Mouse (Mus musculus) MN1 (cell line): ENCODE measurements around the gene U90926.

Source experiments
- DNase-seq: peaks from one replicate; pipeline ENCODE4 v3.0.0-alpha.2; 2016; ENCODE audit warnings: low spot score

The U90926 gene

GRCm38 (mm10) chr5:92218915-92219793, 3.9 kb upstream of the U90926 start:
- no peak for DNase-seq

DNA sequence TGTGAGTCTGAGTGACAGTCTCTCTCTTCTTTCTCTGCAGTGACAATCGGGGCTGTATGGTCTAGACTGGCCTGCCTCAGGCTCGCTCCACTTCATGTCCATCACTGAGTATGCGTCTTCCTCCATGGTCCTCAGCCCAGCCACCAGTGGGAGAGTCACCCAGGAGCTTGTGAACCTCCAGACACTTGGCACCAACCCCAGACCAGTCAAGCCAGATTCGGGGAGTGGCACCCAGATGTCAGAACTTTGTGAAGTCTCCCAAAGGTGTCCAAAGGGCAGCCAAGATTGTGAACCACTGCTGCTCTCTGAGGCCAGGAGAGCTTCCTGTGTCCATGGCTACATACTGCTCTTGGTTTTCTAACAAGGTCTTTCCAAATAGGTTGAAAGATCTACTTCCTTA, 3.0 kb downstream of the U90926 start:
- DNase-seq, result no peak

DNA sequence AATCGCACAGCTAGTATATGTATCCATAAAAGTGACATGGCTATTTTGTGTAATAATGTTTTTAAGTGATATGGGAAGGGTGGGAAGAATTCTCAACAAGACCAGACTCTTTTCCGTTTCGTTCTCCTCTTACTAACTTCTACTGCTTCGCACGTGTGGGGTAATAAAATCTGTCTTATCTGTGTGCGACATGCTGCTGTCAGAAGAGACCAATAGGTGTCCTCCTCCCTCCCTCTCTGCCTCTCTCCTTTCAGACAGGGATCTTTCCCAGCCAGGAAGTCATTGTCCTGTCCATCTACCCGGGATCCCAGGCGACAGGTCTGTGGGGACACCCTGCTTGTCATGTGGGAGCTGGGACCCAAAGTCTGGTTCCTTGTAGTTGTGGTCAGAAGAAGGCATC, 5.0 kb downstream of the U90926 start:
- no peak for DNase-seq

DNA sequence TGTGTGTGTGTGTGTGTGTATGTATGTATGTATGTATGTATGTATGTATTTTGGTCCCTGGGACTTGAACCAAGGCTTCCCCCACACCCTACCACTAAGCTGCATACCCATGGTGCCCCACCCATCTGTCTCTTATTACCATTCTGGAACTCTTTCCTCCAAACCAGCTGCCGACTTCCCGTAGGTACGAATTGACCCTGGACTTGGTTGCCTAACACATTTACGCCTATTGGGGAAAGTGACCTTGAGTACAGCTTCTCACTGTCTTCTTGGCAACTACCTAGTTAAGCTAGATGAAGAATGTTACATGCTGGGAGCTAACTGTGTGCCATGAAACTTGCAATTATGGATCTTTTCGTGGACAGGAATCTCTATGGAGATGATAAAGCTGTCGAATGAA, 9.1 kb downstream of the U90926 start:
- DNase-seq, result no peak

DNA sequence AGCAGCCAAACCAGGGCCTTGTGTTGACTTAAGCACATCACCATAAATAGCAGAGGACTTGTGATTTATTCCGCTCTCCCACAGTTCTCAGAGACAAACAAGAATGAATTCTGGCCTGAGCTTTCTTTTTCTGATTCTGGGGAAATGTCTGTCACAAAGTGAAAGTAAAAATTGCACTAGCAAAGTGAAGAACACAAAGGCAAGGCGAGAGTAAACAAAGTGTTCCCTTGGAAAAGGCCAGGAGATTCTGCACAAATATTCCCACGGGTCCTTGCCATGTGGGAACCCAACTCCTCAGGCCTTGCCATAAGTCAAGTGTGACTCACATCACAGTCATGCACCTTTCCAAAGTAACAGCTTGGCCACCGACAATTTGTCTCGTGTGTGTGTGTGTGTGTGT, 9.5 kb downstream of the U90926 start:
- no peak for DNase-seq

DNA sequence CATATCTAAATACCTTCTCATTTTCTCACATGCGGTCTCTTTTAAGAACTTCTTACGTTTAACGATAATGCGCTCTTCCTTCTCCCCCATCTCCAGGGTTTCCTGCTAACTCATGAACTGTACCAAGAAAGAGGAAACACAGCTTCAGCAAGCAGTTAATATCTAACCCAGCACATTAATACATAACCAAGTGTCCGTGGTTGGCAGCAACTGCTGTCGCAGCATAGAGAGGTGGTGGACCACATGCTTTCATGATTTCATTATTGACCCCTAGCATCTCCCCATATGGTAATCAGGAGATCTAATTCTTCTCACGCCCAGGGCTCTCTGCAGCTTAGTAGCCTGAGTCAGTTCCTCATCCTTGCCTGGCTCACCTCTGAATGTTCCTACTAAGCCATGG, 10.0 kb downstream of the U90926 start:
- DNase-seq, result no peak

DNA sequence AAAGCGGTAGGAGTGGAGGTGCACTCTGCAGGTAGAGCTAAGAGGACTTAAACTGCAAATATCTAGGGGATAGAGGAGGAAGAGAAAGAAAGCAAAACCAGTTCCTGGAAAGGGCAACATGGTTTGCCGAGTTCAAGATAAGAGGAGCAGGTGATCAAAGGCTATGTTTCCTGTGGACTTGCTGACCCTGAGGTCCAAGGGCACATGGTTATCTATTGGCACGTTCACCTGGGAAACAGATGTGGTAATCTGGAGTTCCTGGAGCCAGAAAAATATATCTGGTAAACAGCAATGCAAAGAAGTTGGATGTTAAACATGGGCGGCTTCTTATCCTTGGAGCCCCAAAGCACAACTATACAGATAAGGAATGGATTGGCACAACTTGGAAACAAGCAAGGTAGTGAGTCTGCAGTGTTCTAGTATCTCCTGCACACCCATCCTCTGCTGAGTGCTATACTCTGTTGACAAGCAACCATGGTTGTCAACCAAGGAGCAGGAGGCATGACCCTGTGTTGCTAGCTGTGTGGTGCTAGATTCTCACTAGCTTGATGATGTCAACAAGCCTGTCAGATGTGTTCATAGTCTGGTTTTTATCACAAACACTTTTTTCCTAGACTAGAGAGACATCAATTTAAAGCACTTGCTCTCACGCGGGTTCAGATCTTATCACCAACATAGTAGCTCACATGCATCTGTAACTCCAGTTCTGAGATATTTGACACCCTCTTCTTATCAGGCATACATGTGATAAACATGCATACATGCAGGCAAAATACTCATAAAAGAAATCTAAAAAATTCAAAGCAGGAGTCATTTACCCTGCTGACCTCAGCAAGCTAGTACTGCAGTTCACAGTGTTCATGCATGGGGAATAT, 10.8 kb downstream of the U90926 start:
- DNase-seq, result peak; percentile 39

DNA sequence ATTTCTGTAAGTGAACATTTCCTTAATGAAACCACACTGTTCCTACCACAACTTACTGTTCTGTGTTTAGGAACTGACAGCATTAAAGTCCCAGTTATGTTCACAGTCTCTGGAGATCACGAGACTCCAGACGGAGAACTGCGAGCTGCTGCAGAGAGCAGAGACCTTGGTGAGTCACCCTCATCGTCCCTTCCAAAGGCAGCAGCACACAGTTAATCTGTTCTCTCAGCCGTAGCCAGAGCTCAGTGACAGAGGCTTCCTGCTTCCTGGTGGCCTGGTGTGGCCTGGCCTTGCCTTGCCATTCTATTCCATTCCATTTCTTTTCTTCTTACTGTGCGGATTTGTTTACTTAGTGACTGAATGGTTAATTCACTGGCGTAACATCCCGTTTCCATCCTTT, 16.9 kb downstream of the U90926 start:
- DNase-seq, result peak; percentile 30

DNA sequence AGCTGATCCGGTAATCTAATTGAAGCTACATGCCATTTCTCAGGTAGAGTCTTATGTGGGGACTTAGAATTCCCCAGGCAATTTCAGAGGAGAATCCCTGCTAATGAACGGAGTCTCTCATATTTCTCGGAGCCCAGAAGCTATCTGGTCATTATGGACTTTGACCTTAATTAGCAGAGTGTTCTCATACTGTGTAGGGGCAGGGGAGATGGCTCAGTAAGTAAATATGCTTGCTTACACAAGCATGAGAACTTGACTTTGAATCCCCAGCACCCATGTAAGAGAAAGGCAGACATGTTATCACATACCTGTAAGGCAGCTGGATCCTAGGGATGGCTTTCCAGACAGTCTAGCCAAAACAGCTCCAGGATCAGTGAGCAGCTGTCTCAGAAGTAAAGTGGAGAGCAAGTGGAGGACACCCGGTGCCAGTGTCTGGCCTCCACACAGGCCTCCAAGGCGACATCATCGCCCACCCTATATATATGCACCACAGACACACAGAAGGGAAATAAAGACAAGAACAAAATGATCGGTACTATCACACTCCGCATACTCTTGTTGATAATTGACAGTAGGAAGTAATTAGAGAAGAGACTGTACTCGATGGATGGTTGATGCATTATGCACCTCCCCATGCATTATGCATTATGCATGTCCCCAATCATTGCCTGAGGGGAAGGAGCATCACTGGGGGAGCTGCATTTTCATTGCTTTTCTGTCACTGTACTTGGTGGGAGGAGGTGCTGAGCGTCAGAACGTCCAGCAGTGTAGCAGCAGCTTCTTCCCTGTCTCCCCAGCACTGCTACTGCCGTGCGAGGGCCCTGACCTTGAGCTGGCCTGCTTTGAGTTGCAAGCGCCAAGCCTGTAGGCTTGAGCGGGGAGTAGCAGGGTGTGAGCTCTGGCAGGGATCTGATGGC, 18.1 kb downstream of the U90926 start:
- no peak for DNase-seq

GRCm38 (mm10) chr5:92195716-92196115, 19.5 kb downstream of the U90926 start:
- peak; percentile 54 for DNase-seq

DNA sequence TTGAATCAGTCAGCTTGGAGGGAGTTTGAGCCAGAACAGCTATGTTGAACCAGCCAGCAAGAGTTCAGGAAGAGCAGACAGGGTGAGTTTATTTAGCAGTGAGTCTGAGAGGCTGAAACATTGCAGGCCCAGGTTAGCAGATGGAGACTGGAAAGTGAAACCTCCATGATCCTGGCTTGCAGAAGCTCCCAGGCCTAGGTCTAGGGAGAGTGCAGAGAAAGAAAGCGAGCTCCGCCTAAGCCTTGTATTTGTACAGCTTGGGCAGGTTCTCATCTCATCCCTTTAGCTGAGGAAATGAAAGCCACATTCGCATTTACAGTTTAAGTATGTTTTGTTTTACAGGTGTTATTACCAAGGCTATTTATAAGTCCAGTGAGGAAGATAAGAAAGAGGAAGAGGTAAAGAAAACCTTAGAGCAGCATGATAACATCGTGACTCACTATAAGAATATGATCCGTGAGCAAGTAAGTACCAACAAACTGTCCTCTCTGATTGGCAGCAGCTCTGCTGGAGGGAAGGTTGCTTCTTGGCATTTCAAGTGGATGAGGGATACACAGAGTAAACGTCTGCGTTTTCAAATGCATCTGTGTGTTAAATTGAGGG, 26.2 kb downstream of the U90926 start:
- no peak for DNase-seq

DNA sequence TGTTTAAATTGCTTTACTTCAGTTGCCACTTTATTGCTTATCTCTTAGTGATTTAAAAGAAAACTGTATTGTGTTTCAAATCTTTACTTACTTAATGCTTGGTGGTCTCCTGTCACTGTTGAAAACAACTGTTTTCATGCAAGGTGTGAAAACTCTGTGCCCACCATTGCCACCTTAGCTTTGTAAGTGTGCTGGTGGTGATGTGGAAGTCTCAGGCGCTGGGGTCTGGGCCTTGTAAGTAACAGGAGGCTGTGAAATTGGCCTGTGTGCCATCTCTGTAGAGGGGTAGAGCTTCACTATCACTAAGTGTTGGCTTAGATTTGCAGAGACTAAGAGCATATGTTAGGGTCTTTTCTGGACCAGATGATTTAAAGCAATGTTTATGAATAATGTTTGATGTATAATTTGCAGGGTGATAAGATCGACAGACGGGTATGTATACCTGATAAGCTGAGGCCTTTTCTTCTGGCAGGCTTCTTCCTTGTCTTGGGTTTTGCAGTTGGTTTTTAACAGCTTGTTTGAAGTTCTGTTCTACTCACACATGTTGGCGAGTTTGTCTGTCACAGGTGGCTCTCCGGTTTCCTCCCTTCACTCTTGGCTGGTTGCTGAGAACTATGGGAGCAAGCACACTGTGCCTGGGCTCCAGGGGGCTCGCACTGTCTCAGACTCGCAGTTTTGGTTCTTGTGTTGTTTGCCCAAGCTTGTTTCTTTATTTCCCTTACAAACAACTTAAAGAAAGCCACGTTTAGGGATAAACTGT, 32.0 kb downstream of the U90926 start:
- no peak for DNase-seq

DNA sequence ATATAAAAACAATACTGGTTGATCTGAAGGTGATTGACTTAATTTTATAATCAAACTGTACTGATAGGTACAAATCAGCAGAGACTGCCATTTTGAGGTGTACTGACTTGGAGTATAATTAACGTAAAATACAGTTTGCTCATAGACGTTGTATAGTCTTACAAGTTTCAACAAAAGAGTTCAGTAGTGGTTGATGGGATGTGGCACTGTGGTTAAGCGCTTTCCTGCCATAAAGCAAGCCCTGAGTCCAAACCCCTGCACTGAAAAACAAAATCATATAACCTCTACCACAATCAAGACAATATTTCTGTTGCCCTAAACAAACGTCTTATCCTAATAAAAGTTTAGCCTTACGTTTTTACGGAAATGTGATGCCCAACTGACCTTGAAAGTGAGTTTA, 49.2 kb downstream of the U90926 start:
- DNase-seq, result no peak
